Mouse (Mus musculus): ENCODE results near the gene Tjp2.

- TF ChIP-seq CTCF (IDR thresholded peaks at IDR 0.05) (no peak), EP300 (IDR thresholded peaks at IDR 0.05; ENCODE audit: insufficient read depth, low read depth, low read length) (no peak)
These were observed 101.7 kb downstream of the Tjp2 start for GRCm38 (mm10) chr19:24123087-24123486.

Measured in heart, adult 2 months (tissue).